ENCODE assay signal across 8 mouse cellular contexts in genomic region chr11:70681897-70682581, GRCm38 (mm10). TPM values are rescaled to one million over a fixed set of nuclear protein-coding genes. Genes with fewer than 3 reads are reported as not detected.
A peak's percentile ranks its signal among the peaks of the same experiment; 100 is the strongest.
DNase-seq lines count a peak whose midpoint lies in the region; ATAC-seq and TF ChIP-seq lines count a peak whose summit lies in the region.

No protein-coding gene starts in this region.

- H3K27me3 ChIP-seq in cerebellum, adult 2 months (ENCODE audit: control insufficient read depth, insufficient read depth, low read length): no peaks in the 10 kb centered on the region
- H3K27me3 ChIP-seq in forebrain, embryonic 15.5 days: no peaks in the 10 kb centered on the region
- H3K27me3 ChIP-seq in limb, embryonic 12.5 days: no peaks in the 10 kb centered on the region
- no peaks in the 10 kb centered on the region for H3K27me3 ChIP-seq in neural tube, embryonic 11.5 days (ENCODE audit: control insufficient read depth, insufficient read depth, low read length)

- peak; percentile 84 for ATAC-seq in forebrain, embryonic 15.5 days (replicated peaks)
- peak; percentile 19; the same call in 1 of the 2 replicates for ATAC-seq in limb, embryonic 12.5 days (ENCODE audit: insufficient number of reproducible peaks, insufficient read depth, low FRiP score, low TSS enrichment, low read depth)
- ATAC-seq in neural tube, embryonic 11.5 days (ENCODE audit: insufficient read depth, low FRiP score, low TSS enrichment): peak; percentile 68; the same call in 1 of the 2 replicates

- peak overlapping the region; percentile 5 for H3K4me2 ChIP-seq in forebrain, embryonic 15.5 days (replicated peaks)
- no peak overlapping the region for H3K4me2 ChIP-seq in limb, embryonic 12.5 days
- H3K4me2 ChIP-seq in neural tube, embryonic 11.5 days (ENCODE audit: low read depth): no peak overlapping the region

- no peaks in the 10 kb centered on the region for H3K9me3 ChIP-seq in forebrain, embryonic 15.5 days
- no peaks in the 10 kb centered on the region for H3K9me3 ChIP-seq in limb, embryonic 12.5 days
- no peaks in the 10 kb centered on the region for H3K9me3 ChIP-seq in neural tube, embryonic 11.5 days (ENCODE audit: control insufficient read depth, low read length)

- WGBS in cerebellum, adult 2 months: 28% methylated on average over 11 of the region's 11 CpGs
- WGBS in forebrain, embryonic 15.5 days: 8% methylated on average over 11 of the region's 11 CpGs
- 24% methylated on average over 11 of the region's 11 CpGs for WGBS in limb, embryonic 12.5 days
- WGBS in neural tube, embryonic 11.5 days: 15% methylated on average over 11 of the region's 11 CpGs

- no peak for TF ChIP-seq POLR2A in cerebellum, adult 2 months (IDR thresholded peaks at IDR 0.05; ENCODE audit: borderline replicate concordance, insufficient read depth, low read length)

- TF ChIP-seq CTCF in cerebellum, adult 2 months (IDR thresholded peaks at IDR 0.05; ENCODE audit: borderline replicate concordance, insufficient read depth, low read depth, low read length): peak; percentile 55; the same call in 1 of the 2 replicates

- no peak overlapping the region for H3K27ac ChIP-seq in cerebellum, adult 2 months (ENCODE audit: insufficient read depth, low read length)
- peak overlapping the region; percentile 67 for H3K27ac ChIP-seq in forebrain, embryonic 15.5 days (replicated peaks)
- H3K27ac ChIP-seq in limb, embryonic 12.5 days: peak overlapping the region; percentile 51; the same call in 1 of the 2 replicates
- H3K27ac ChIP-seq in neural tube, embryonic 11.5 days (ENCODE audit: low read depth, low read length): no peak overlapping the region

- peaks cover 5% of the 10 kb centered on the region; the same call in 1 of the 2 replicates for H3K4me1 ChIP-seq in cerebellum, adult 2 months (ENCODE audit: control insufficient read depth, insufficient read depth, low read length)
- H3K4me1 ChIP-seq in forebrain, embryonic 15.5 days: peaks cover 26% of the 10 kb centered on the region
- H3K4me1 ChIP-seq in limb, embryonic 12.5 days (replicated peaks): peaks cover 15% of the 10 kb centered on the region
- peaks cover 6% of the 10 kb centered on the region for H3K4me1 ChIP-seq in neural tube, embryonic 11.5 days (ENCODE audit: control insufficient read depth, insufficient read depth, low read length)

- DNase-seq in cerebellum, adult 2 months: peak in 1 of 2 experiments; percentile 20
- DNase-seq in cerebellum, postnatal 36 days: no peak
- DNase-seq in right cerebral cortex, postnatal 14 days: peak; percentile 44
- no peak for DNase-seq in right cerebral cortex, adult 18-20 months
- DNase-seq in neural tube, embryonic 11.5 days (ENCODE audit: low spot score): peak; percentile 67
- no peak for DNase-seq in urinary bladder, postnatal 25 days (ENCODE audit: low spot score)

- H3K9ac ChIP-seq in forebrain, embryonic 15.5 days (replicated peaks): peak overlapping the region; percentile 32; the same call in 1 of the 2 replicates
- no peak overlapping the region for H3K9ac ChIP-seq in limb, embryonic 12.5 days (replicated peaks)
- H3K9ac ChIP-seq in neural tube, embryonic 11.5 days (ENCODE audit: low read length): no peak overlapping the region

- H3K4me3 ChIP-seq in cerebellum, adult 2 months (replicated peaks; ENCODE audit: insufficient read depth, low read depth, low read length): no peak overlapping the region
- no peak overlapping the region for H3K4me3 ChIP-seq in forebrain, embryonic 15.5 days
- H3K4me3 ChIP-seq in limb, embryonic 12.5 days (replicated peaks): no peak overlapping the region
- no peak overlapping the region for H3K4me3 ChIP-seq in neural tube, embryonic 11.5 days (ENCODE audit: low read depth, low read length)

- H3K36me3 ChIP-seq in forebrain, embryonic 15.5 days: peaks cover 48% of the 10 kb centered on the region
- peaks cover 60% of the 10 kb centered on the region for H3K36me3 ChIP-seq in limb, embryonic 12.5 days
- no peaks in the 10 kb centered on the region; the same call in 1 of the 2 replicates for H3K36me3 ChIP-seq in neural tube, embryonic 11.5 days (ENCODE audit: control insufficient read depth, insufficient read depth, low read length)

RNA-seq across cellular contexts. Expression of gene Camta2, which starts 5.9 kb away (rescaled TPM):
- polyA plus RNA-seq in cerebellum, adult 2 months (2012; rRNA removed): 108 TPM in 2 replicates
- polyA plus RNA-seq in forebrain, embryonic 15.5 days (2015; fragmentation: Nextera tagmentation; extraction: Ambion mirVana): 17.0 and 17.6 TPM in 2 replicates
- polyA plus RNA-seq in limb, embryonic 12.5 days (2016; fragmentation: Nextera tagmentation; extraction: Ambion mirVana): 9.9 and 12.8 TPM in 2 replicates
- 10.7 and 10.8 TPM in 2 replicates for polyA plus RNA-seq in neural tube, embryonic 11.5 days (2014; fragmentation: Nextera tagmentation; extraction: Ambion mirVana)

RNA-seq across cellular contexts. Expression of gene Spag7, which starts 12.8 kb away (rescaled TPM):
- polyA plus RNA-seq in cerebellum, adult 2 months (2012; rRNA removed): 84.3 and 93.2 TPM in 2 replicates
- polyA plus RNA-seq in forebrain, embryonic 15.5 days (2015; fragmentation: Nextera tagmentation; extraction: Ambion mirVana): 148 and 153 TPM in 2 replicates
- polyA plus RNA-seq in limb, embryonic 12.5 days (2016; fragmentation: Nextera tagmentation; extraction: Ambion mirVana): 151 TPM in 2 replicates
- 146 and 152 TPM in 2 replicates for polyA plus RNA-seq in neural tube, embryonic 11.5 days (2014; fragmentation: Nextera tagmentation; extraction: Ambion mirVana)

RNA-seq across cellular contexts. Expression of gene Inca1, which starts 17.9 kb away (rescaled TPM):
- polyA plus RNA-seq in cerebellum, adult 2 months (2012; rRNA removed): 4.0 and 4.6 TPM in 2 replicates
- 0.69 and 1.5 TPM in 2 replicates for polyA plus RNA-seq in forebrain, embryonic 15.5 days (2015; fragmentation: Nextera tagmentation; extraction: Ambion mirVana)
- polyA plus RNA-seq in limb, embryonic 12.5 days (2016; fragmentation: Nextera tagmentation; extraction: Ambion mirVana): 1.0 and 1.4 TPM in 2 replicates
- polyA plus RNA-seq in neural tube, embryonic 11.5 days (2014; fragmentation: Nextera tagmentation; extraction: Ambion mirVana): 0.86 and 1.3 TPM in 2 replicates

RNA-seq across cellular contexts. Expression of gene Kif1c, which starts 18.3 kb away (rescaled TPM):
- polyA plus RNA-seq in cerebellum, adult 2 months (2012; rRNA removed): 55.9 and 65.6 TPM in 2 replicates
- polyA plus RNA-seq in forebrain, embryonic 15.5 days (2015; fragmentation: Nextera tagmentation; extraction: Ambion mirVana): 1.4 and 1.5 TPM in 2 replicates
- 3.3 and 3.6 TPM in 2 replicates for polyA plus RNA-seq in limb, embryonic 12.5 days (2016; fragmentation: Nextera tagmentation; extraction: Ambion mirVana)
- polyA plus RNA-seq in neural tube, embryonic 11.5 days (2014; fragmentation: Nextera tagmentation; extraction: Ambion mirVana): 5.4 and 6.5 TPM in 2 replicates

RNA-seq across cellular contexts. Expression of gene Eno3, which starts 25.0 kb away (rescaled TPM):
- 35.0 and 35.9 TPM in 2 replicates for polyA plus RNA-seq in cerebellum, adult 2 months (2012; rRNA removed)
- polyA plus RNA-seq in forebrain, embryonic 15.5 days (2015; fragmentation: Nextera tagmentation; extraction: Ambion mirVana): 6.3 and 8.4 TPM in 2 replicates
- polyA plus RNA-seq in limb, embryonic 12.5 days (2016; fragmentation: Nextera tagmentation; extraction: Ambion mirVana): 34.2 and 38.2 TPM in 2 replicates
- polyA plus RNA-seq in neural tube, embryonic 11.5 days (2014; fragmentation: Nextera tagmentation; extraction: Ambion mirVana): 39.3 and 48.9 TPM in 2 replicates

Comparison
In these comparisons a context has a peak if more than half of its experiments do, and no peak if none do; other contexts are left out.
1. DNase-seq: peak in right cerebral cortex, postnatal 14 days (single experiment) and neural tube, embryonic 11.5 days (single experiment); none in cerebellum, postnatal 36 days (0 of 2), right cerebral cortex, adult 18-20 months (single experiment) and urinary bladder, postnatal 25 days (single experiment).
2. H3K27ac ChIP-seq: peak in forebrain, embryonic 15.5 days (single experiment) and limb, embryonic 12.5 days (single experiment); none in cerebellum, adult 2 months (single experiment) and neural tube, embryonic 11.5 days (single experiment).
3. ATAC-seq: peak in every context shown above with its lines; median percentile 84 in forebrain, embryonic 15.5 days; 68 in neural tube, embryonic 11.5 days; 19 in limb, embryonic 12.5 days.